Mouse (Mus musculus) small intestine, adult 2 months (tissue): ENCODE data around the gene Cpne2.

Source experiments
- CTCF ChIP-seq: fragments of 200-500 bp; IDR thresholded peaks from 2 replicates; pipeline ENCODE4 v1.5.1; 2012; ENCODE audit warnings: low read depth, mild to moderate bottlenecking, control low read depth, inconsistent platforms, low read length, moderate library complexity, mixed read lengths; ENCODE audit not compliant: insufficient replicate concordance, insufficient read length; ENCODE audit errors: extremely low read depth
- POLR2A ChIP-seq: fragments of 200-500 bp; IDR thresholded peaks from 2 replicates; pipeline ENCODE4 v1.6.1; 2012; ENCODE audit warnings: low read depth, mild to moderate bottlenecking, control low read depth, inconsistent platforms, low read length, moderate library complexity

GRCm38 (mm10) chr8:94540889-94541795 lies 8.4 kb downstream of the Cpne2 start:
- TF ChIP-seq CTCF (no peak), POLR2A (no peak)
